ENCODE assay signal across 8 mouse cellular contexts in genomic region chr15:81027378-81028173, GRCm38 (mm10). TPM values are rescaled to one million over a fixed set of nuclear protein-coding genes. Genes with fewer than 3 reads are reported as not detected.
DNase-seq lines count a peak whose midpoint lies in the region; ATAC-seq lines count a peak whose summit lies in the region.

No protein-coding gene starts in this region.

- H3K27me3 ChIP-seq in hindbrain, embryonic 15.5 days: no peaks in the 10 kb centered on the region

- no peak overlapping the region for H3K4me3 ChIP-seq in hindbrain, embryonic 15.5 days

- no peaks in the 10 kb centered on the region for H3K9me3 ChIP-seq in hindbrain, embryonic 15.5 days

- peaks cover 23% of the 10 kb centered on the region for H3K4me1 ChIP-seq in hindbrain, embryonic 15.5 days (replicated peaks)

- ATAC-seq in hindbrain, embryonic 15.5 days (ENCODE audit: low FRiP score, low read depth): peak; percentile 77; the same call in 1 of the 2 replicates

- no peak overlapping the region for H3K4me2 ChIP-seq in hindbrain, embryonic 15.5 days

- H3K27ac ChIP-seq in hindbrain, embryonic 15.5 days (replicated peaks): no peak overlapping the region

- H3K9ac ChIP-seq in hindbrain, embryonic 15.5 days: no peak overlapping the region

- DNase-seq in T-cell, adult 2 months (ENCODE audit: low spot score): peak; percentile 78
- peak; percentile 86 to 90 for DNase-seq in cerebellum, postnatal 14 days
- DNase-seq in gastrocnemius, adult 18-20 months (ENCODE audit: low spot score): peak; percentile 84
- peak; percentile 77 to 80 for DNase-seq in layer of hippocampus, postnatal 36 days
- DNase-seq in lung, postnatal 14 days: peak; percentile 89
- peak; percentile 78 for DNase-seq in retina, postnatal 1 day
- DNase-seq in thymus, postnatal 36 days: peak; percentile 64 to 75

- 42% methylated on average over 8 of the region's 8 CpGs for WGBS in hindbrain, embryonic 15.5 days

- no peaks in the 10 kb centered on the region for H3K36me3 ChIP-seq in hindbrain, embryonic 15.5 days

RNA-seq across cellular contexts. Expression of gene Sgsm3, which starts 50.0 kb away (rescaled TPM):
- total RNA-seq in gastrocnemius, adult 18-20 months (2021): 10 to 100 TPM; 17.3 to 19.2 TPM
- polyA plus RNA-seq in hindbrain, embryonic 15.5 days (2015; fragmentation: Nextera tagmentation; extraction: Ambion mirVana): 61.3 and 73.9 TPM in 2 replicates
- 10 to 100 TPM; 72.0 to 84.3 TPM for total RNA-seq in layer of hippocampus, postnatal 36 days (2021)
